ENCODE assay signal across 8 mouse cellular contexts in the genomic region with DNA sequence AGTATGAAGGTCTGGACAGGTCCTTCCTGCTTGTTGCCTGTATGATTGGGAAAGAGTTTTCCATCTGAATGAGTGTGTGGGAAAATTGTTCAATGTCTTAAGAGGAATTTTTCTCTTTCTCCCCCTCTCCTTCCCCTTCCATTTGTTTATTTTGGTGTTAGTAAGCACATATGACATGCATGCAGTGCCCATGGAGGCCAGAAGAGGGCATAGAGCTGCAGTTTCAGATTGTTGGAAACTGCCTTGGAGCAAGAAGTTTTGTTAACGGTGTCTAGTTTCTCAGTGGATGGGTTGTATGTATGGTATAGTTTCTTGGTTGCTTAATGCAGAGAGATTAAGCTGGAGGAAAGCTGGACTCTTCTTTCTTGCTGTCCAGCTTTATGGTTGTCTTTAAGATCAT.
DNase-seq lines count a peak whose midpoint lies in the region; ATAC-seq lines count a peak whose summit lies in the region.

No protein-coding gene starts in this region.

- no peak overlapping the region for H3K9ac ChIP-seq in neural tube, embryonic 15.5 days (replicated peaks)

- H3K9me3 ChIP-seq in neural tube, embryonic 15.5 days (replicated peaks): no peaks in the 10 kb centered on the region

- no peak overlapping the region for H3K4me3 ChIP-seq in neural tube, embryonic 15.5 days (replicated peaks)

- H3K36me3 ChIP-seq in neural tube, embryonic 15.5 days: no peaks in the 10 kb centered on the region

- 36% methylated on average over 1 of the region's 1 CpGs for WGBS in neural tube, embryonic 15.5 days

- H3K4me1 ChIP-seq in neural tube, embryonic 15.5 days: peaks cover 4% of the 10 kb centered on the region; the same call in 1 of the 2 replicates

- peak; percentile 65 to 69 for DNase-seq in cerebellum, postnatal 14 days
- no peak for DNase-seq in cerebellum, adult 11-12 months
- peak; percentile 30 for DNase-seq in neural tube, embryonic 10.5 days (ENCODE audit: extremely low spot score, low spot score)
- DNase-seq in cerebellum, postnatal 36 days: peak; percentile 41 to 52
- peak; percentile 75 for DNase-seq in induced T-regulatory cell, adult 2 months (ENCODE audit: low read depth)
- peak; percentile 68 for DNase-seq in lung, postnatal 25 days (ENCODE audit: low spot score)
- DNase-seq in thymus, postnatal 14 days: peak; percentile 75

- H3K27me3 ChIP-seq in neural tube, embryonic 15.5 days (replicated peaks): no peaks in the 10 kb centered on the region

- no peak overlapping the region for H3K27ac ChIP-seq in neural tube, embryonic 15.5 days (replicated peaks)

- no peak overlapping the region for H3K4me2 ChIP-seq in neural tube, embryonic 15.5 days

- ATAC-seq in neural tube, embryonic 15.5 days (ENCODE audit: low FRiP score): no peak
